Mouse (Mus musculus): ENCODE results near the gene Mlx.

The Mlx gene

GRCm38 (mm10) chr11:101063676-101064327 lies 23.3 kb upstream of the Mlx start:
- in situ Hi-C loops (cut with MboI; ENCODE audit: unreplicated experiment in 2 of 2), result no loop called here

- in situ Hi-C loops (cut with MboI; ENCODE audit: unreplicated experiment in 2 of 2), result no loop called here
Measured at GRCm38 (mm10) chr11:101064462-101064861, 22.6 kb upstream of the Mlx start.

GRCm38 (mm10) chr11:101065002-101065401 lies 22.1 kb upstream of the Mlx start:
- in situ Hi-C loops (cut with MboI; ENCODE audit: unreplicated experiment in 2 of 2), result no loop called here

DNA sequence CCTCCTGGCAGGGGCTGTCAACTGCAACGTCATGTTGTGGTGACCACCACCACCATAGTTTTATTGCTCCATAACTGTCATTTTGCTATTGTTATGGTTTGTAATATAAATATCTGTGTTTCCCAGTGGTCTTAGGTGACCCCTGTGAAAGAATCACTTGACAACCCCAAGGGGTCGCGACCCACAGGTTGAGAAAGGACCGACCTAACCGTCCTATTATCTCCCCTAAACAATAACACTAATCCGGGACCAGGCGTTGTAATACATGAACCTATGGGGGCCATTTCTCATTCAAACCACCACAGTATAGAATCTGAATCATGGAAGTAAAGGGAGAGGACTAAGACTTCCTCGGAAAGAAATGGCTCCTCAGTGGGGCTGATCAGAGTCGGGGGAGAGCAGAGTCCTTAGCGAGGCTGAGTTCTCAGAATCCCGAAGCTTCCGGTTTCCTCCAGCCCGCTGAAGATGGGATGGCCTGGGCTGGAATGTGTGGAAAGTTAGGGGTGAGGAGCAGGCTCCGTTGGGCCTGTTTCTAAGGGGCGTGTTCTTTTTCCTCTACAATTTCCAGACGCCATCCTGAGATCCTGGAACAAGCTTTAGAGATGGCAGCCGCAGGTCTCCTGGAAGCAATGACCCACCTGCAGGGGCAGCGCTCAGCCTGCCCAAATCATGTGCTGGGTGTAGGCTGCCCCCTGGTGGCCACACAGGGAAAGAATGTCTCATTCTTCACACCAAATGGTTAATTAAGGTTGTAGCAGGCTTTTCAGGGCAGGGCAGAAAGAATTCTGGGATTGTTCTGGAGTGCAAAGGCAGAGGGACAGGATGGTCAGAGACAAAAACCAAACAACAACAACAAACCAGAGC lies 20.3 kb upstream of the Mlx start:
- in situ Hi-C loops (cut with MboI; ENCODE audit: unreplicated experiment in 2 of 2), result no loop called here

GRCm38 (mm10) chr11:101069391-101070188 lies 17.5 kb upstream of the Mlx start, which contains the start of gene Naglu:
Gene Naglu, plus strand, starts transcription at chr11:101070012.
- in situ Hi-C loops (cut with MboI; ENCODE audit: unreplicated experiment in 2 of 2), result no loop called here

GRCm38 (mm10) chr11:101070189-101070527 lies 16.9 kb upstream of the Mlx start:
- in situ Hi-C loops (cut with MboI; ENCODE audit: unreplicated experiment in 2 of 2), result no loop called here

GRCm38 (mm10) chr11:101070987-101071386 lies 16.1 kb upstream of the Mlx start:
- in situ Hi-C loops (cut with MboI; ENCODE audit: unreplicated experiment in 2 of 2), result no loop called here

- in situ Hi-C loops (cut with MboI; ENCODE audit: unreplicated experiment in 2 of 2), result no loop called here
Measured at GRCm38 (mm10) chr11:101071810-101072428, 15.2 kb upstream of the Mlx start.

- in situ Hi-C loops (cut with MboI; ENCODE audit: unreplicated experiment in 2 of 2), result loop anchor here in 1 of 2 experiments (25.0 kb wide), 1 partner anchor 359 kb away; the partner anchor contains the start of genes Ifi35, Ptges3l, Rpl27 and Rundc1
Measured at GRCm38 (mm10) chr11:101078121-101078520, 9.0 kb upstream of the Mlx start, which contains the start of gene Hsd17b1. Gene Hsd17b1, plus strand, starts transcription at chr11:101078411.

GRCm38 (mm10) chr11:101079746-101080145 lies 7.3 kb upstream of the Mlx start:
- in situ Hi-C loops (cut with MboI; ENCODE audit: unreplicated experiment in 2 of 2), result loop anchor here (5.0 to 25.0 kb wide), 4 partner anchors 38 to 358 kb away; partner anchors contain the start of genes Cntnap1 (in 1 of the 2), Ifi35 (in 1 of the 2), Plekhh3 (in 1 of the 2) and Ptges3l (in 1 of the 2)

GRCm38 (mm10) chr11:101080421-101080820 lies 6.7 kb upstream of the Mlx start:
- in situ Hi-C loops (cut with MboI; ENCODE audit: unreplicated experiment in 2 of 2), result loop anchor here (5.0 to 25.0 kb wide), 4 partner anchors 37 to 357 kb away; partner anchors contain the start of genes Cntnap1 (in 1 of the 2), Ifi35 (in 1 of the 2), Plekhh3 (in 1 of the 2) and Ptges3l (in 1 of the 2)

DNA sequence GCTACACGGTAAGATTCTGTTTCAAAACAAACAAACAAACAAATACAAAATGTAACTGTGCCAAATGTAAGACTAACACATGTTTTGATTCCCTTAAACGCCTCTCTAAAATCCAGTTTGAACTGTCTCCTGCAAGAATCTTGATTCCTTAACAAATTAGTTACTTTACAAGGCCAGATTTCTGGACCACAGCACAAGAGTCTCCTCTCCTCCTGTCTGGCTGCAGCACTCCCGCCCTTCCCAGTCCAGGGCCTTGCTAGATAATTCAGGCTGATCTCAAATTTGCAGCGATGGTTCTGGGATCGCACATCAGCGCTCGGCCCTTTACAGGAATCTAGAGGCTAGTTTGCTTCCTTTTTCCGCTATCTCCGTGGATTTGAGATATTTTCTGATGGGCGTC lies 5.4 kb upstream of the Mlx start:
- in situ Hi-C loops (cut with MboI; ENCODE audit: unreplicated experiment in 2 of 2), result loop anchor here (5.0 to 25.0 kb wide), 4 partner anchors 36 to 356 kb away; partner anchors contain the start of genes Cntnap1 (in 1 of the 2), Ifi35 (in 1 of the 2), Plekhh3 (in 1 of the 2) and Ptges3l (in 1 of the 2)

- in situ Hi-C loops (cut with MboI; ENCODE audit: unreplicated experiment in 2 of 2), result loop anchor here (5.0 to 25.0 kb wide), 4 partner anchors 35 to 355 kb away; partner anchors contain the start of genes Cntnap1 (in 1 of the 2), Ifi35 (in 1 of the 2), Plekhh3 (in 1 of the 2) and Ptges3l (in 1 of the 2)
Measured at GRCm38 (mm10) chr11:101082208-101083082, 4.6 kb upstream of the Mlx start, which contains the start of gene Coasy. Gene Coasy, plus strand, starts transcription at chr11:101082565.

DNA sequence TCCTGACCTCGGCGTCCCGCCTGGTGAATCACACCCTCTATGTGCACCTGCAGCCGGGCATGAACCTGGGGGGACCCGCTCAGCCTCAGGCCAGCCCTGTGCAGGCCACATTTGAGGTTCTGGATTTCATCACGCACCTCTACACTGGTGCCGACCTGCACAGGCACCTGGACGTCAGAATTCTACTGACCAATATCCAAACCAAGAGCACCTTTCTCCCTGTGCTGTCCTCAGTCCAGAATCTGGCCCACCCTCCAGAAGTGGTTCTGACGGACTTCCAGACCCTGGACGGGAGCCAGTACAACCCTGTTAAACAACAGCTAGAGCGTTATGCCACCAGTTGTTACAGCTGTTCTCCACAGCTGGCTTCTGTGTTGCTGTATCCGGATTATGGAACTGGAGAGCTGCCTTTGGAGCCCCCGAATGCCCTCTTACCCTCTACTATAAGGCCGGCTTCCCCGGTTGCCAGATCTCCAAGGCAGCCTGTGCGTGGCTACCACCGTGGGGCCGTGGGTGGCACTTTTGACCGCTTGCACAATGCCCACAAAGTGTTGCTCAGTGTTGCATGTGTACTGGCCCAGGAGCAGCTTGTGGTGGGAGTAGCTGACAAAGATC lies 3.9 kb upstream of the Mlx start:
- in situ Hi-C loops (cut with MboI; ENCODE audit: unreplicated experiment in 2 of 2), result loop anchor here (5.0 to 25.0 kb wide), 4 partner anchors 34 to 354 kb away; partner anchors contain the start of genes Cntnap1 (in 1 of the 2), Ifi35 (in 1 of the 2), Plekhh3 (in 1 of the 2) and Ptges3l (in 1 of the 2)

DNA sequence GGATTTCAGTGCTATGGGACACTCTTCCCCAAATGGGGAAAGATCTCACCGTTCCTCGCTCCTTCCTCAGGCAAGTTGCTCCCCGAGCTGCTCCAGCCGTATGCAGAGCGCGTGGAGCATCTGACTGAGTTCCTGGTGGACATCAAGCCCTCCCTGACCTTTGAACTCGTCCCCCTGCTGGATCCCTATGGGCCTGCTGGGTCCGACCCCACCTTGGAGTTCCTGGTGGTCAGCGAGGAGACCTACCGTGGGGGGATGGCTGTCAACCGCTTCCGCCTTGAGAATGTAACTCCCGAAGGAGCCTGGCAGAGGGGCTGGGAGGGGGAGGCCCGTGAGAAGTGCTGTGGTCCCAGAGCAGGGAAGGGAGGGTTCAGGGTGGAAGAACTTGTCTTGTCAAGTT lies 2.8 kb upstream of the Mlx start:
- in situ Hi-C loops (cut with MboI; ENCODE audit: unreplicated experiment in 2 of 2), result loop anchor here (5.0 to 25.0 kb wide), 4 partner anchors 33 to 353 kb away; partner anchors contain the start of genes Cntnap1 (in 1 of the 2), Ifi35 (in 1 of the 2), Plekhh3 (in 1 of the 2) and Ptges3l (in 1 of the 2)

GRCm38 (mm10) chr11:101084811-101085210 lies 2.3 kb upstream of the Mlx start:
- in situ Hi-C loops (cut with MboI; ENCODE audit: unreplicated experiment in 2 of 2), result loop anchor here (5.0 to 25.0 kb wide), 4 partner anchors 32 to 352 kb away; partner anchors contain the start of genes Cntnap1 (in 1 of the 2), Ifi35 (in 1 of the 2), Plekhh3 (in 1 of the 2) and Ptges3l (in 1 of the 2)

- in situ Hi-C loops (cut with MboI; ENCODE audit: unreplicated experiment in 2 of 2), result loop anchor here in 1 of 2 experiments (25.0 kb wide), 1 partner anchor 352 kb away; the partner anchor contains the start of genes Ifi35, Ptges3l, Rpl27 and Rundc1
Measured at GRCm38 (mm10) chr11:101085617-101086322, 1.3 kb upstream of the Mlx start.
